Mouse (Mus musculus): Measurements from ENCODE around the gene Kctd17. TPM values are rescaled to one million over a fixed set of nuclear protein-coding genes. Genes with fewer than 3 reads are reported as not detected.
A peak's percentile ranks its signal among the peaks of the same experiment; 100 is the strongest.

The Kctd17 gene
- total RNA-seq, 2 experiments from 2014 or later: 34.6 to 41.4 TPM

DNA sequence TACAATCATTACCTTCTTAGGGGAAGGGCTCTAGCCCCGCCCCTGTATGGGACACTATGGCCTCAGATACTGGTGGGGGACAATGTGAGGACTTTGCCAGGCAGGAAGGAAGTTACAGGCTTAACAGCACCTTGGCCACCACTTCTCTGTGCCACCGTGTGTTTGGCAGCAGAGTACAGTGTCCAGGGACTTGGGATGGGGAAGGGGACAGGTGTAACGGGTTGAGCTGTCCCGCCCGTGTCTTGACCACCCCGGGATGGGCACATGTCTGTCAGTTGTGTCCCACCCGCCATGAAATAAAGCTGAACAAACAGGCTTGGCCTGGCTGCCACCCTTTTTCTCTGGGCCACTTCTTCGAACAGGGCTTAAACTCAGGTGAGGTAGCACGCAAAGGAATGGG lies 10.6 kb downstream of the Kctd17 start:
- intact Hi-C loops (cut with DNase I; ENCODE audit: low total_unique reads): no loop called here
- no peak for DNase-seq

DNA sequence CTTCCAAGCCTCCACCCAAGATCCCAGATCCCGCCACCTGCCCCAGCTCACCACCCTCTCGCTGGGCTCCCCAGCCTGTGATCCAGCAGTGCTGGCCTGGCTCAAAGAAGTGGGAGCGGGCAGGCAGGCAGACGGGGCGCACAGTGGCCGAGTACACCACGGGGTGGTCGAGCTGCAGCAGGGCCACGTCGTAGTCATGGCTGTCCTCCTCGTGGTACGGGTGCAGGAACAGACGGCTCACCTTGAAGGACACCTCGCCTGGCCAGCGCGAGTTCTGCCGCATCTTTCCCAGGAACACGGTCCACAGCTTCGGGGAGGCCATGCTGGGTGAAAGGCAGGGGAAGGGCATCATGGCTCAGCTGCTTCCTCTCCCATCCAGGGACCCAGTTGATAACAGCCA lies 13.9 kb downstream of the Kctd17 start:
- intact Hi-C loops (cut with DNase I; ENCODE audit: low total_unique reads): no loop called here
- DNase-seq: no peak

DNA sequence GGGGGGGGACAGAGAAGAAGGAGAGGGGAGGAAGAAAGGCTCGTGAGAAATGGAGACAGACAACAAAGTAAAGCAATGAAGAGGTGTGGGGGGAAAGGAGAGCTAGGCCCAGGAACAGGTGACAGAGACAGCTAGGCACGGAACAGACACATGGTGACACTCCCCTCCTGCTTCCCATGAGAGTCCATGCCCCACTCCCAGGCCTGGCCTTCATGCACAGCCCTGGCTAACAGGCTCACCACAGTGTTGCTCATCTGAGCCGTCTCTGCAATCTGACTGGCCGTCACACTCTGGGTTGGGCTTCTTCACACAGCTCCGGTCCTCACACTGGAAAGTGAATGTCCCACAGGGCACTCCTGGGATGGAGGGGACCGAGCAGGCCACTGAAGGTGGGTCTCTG lies 15.5 kb downstream of the Kctd17 start:
- DNase-seq: no peak
- intact Hi-C loops (cut with DNase I; ENCODE audit: low total_unique reads): no loop called here

DNA sequence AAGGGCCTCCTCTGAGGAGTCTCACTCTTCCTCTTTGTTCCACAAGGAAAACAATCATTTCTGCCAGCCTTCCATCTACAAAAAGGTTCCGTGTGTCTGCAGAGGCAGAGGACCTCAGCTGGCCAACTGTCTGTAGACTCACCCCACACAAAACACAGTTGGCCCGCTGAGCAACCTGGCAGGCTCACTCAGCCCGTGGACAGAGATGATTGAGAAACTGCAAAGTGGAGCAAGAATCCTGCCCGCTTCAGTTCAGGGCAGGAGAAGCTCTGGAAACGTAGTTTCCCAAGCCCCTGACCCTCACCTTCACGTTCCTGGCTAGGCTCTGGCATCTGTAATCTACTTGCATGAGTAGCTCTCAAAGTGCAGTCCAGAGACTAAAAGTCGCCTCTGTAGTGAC lies 18.8 kb downstream of the Kctd17 start:
- DNase-seq: no peak
- intact Hi-C loops (cut with DNase I; ENCODE audit: low total_unique reads): loop anchor here (5.0 kb wide), 1 partner anchor 85 kb away; the partner anchor contains the start of gene C1qtnf6

DNA sequence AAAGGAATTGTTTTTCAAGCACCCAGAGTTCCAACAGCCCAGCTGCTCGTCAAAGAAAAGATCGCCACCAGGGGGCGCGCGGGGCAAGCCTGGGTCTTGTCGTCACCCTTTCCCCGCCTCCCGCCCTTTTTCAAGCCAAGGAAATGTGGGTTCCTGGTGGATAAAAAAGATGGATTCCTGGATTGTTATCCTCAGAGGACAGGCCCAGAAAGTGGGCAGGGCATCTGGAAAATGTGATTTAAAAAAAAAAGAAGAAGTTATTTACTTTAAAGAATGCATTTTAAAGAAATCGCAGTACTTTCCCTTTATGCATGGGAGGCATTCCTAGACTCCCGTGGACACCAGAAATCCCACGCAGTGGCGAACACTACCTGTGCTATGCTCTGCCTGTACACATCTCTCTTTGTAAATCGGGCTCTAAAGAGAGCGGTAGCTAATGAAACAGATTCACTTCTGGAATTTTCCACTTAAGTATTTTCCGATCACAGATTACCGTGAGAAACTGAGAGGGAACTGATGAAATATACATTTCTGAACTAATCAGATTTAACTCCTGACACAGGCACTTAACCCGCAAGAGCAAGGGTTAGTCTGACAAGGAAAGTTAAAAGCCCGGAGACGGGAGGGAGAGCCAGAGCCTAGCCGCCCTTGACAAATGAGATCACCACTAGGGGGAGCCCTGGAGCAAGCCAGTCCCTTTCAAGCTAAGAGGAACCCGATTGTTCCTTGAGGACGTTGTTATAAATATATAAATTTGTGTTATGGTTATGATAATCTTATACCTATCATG lies 19.6 kb downstream of the Kctd17 start:
- intact Hi-C loops (cut with DNase I; ENCODE audit: low total_unique reads): loop anchor here (5.0 kb wide), 1 partner anchor 84 kb away; the partner anchor contains the start of gene C1qtnf6
- peak; percentile 96 for DNase-seq

DNA sequence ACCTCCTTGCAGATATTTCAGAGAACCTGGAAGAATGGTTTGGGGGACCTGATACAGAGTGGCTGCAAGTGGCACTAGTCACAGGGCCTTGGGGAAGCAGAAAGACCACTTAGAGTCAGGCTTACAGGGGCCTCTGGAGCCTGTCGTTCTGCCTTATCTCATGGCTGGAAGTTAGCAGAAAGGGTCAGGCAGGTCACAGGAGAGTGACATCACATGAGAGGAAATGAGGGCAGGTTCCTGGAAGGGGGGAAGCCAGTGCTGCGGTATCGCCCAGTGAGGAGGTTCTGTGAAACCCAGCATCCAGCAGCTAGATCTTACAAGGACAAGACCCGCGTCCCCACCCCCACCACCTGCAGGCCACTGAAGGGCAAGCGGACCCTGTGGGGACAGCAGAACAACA lies 20.8 kb downstream of the Kctd17 start:
- no peak for DNase-seq
- intact Hi-C loops (cut with DNase I; ENCODE audit: low total_unique reads): loop anchor here (5.0 kb wide), 1 partner anchor 83 kb away; the partner anchor contains the start of gene C1qtnf6

DNA sequence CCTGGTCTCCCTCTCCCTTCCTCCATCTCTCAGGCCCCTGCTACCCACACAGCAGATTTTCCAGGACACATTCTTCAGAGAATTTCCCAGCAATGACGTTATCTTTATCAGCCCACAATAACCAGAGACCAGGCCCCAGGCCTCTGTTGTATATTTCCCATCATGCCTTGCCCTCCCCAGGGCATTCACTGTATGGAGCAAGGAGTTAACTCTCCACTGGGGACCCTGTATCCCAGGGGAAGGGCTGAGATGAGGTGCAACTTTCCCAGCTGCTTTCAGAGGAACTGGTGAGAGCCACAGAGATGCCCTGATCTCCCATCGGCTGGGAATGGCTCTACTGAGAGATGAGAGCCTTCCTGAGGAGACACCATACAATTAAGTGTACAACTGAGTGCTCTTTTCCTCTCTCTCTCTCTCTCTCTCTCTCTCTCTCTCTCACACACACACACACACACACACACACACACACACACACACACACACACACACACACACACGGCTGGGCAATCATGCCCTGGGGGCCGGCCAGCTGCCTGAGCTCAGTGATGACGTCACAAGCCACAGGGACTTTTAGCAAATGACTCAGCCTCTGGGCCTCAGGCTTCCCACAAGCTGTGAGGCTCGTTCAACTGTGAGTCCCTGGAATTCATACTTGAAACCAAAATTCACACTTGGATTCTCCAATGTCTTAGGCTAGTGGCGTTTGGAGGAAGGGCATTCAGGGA lies 21.5 kb downstream of the Kctd17 start:
- DNase-seq: peak; percentile 75
- intact Hi-C loops (cut with DNase I; ENCODE audit: low total_unique reads): loop anchor here (5.0 kb wide), 1 partner anchor 82 kb away; the partner anchor contains the start of gene C1qtnf6

DNA sequence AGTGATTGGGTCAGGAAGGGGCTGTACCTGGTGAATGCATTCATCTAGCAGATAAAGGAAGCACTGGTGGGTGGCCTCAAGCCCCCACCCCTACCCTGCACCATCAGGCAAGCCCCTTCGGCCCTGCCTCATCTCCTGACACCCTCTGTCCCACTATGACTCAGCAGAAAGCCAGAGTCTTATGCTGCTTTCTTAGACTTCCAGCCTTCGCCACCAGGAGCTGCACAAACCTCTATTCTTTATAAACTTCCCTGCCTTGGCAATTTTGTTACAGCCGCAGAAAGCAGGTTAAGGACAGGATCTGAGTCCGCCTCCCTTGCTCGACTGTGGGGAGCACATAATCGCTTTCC lies 22.0 kb downstream of the Kctd17 start:
- intact Hi-C loops (cut with DNase I; ENCODE audit: low total_unique reads): no loop called here

DNA sequence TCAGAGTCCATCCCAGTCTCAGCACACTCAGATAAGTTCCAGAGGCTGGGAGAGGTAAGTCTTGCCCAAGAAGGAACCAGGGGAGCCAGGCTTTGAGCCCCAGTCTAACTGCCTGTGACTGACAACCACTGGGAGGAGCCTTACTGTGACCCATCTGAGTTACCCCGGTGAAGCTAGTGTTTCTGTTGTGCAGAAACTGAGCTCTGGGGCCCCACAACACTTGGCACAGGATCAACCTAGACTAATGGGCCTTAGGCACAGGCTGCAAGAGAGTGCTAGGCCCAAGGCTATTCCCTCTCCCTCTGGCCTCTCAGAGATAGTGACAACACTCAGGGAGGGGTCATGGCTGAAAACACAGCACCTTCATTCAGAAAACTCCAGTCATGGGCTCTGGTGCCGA lies 22.8 kb downstream of the Kctd17 start:
- intact Hi-C loops (cut with DNase I; ENCODE audit: low total_unique reads): no loop called here

More for the DNA sequence above, 22.0 kb downstream of the Kctd17 start:
- DNase-seq: no peak

DNA sequence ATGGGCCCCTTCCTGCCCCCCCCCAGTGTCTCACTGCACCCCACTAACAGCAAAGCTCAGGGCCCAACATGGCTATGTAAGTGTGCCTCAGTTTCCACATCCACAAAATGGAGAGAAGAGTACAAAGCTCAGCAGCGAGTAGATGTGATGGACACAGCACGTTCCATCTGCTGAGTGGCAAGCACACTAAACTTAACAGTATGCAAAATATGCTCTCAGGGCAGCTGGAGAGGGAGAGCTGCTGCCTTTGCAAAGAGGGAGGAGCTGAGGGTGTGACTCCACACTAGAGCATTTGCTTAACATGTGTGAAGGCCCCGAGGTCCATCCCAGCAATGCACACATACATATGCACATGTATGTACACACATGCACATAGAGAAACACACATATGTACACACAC lies 24.6 kb downstream of the Kctd17 start:
- no peak for DNase-seq
- intact Hi-C loops (cut with DNase I; ENCODE audit: low total_unique reads): no loop called here

More for the DNA sequence above, 22.8 kb downstream of the Kctd17 start:
- DNase-seq: no peak

DNA sequence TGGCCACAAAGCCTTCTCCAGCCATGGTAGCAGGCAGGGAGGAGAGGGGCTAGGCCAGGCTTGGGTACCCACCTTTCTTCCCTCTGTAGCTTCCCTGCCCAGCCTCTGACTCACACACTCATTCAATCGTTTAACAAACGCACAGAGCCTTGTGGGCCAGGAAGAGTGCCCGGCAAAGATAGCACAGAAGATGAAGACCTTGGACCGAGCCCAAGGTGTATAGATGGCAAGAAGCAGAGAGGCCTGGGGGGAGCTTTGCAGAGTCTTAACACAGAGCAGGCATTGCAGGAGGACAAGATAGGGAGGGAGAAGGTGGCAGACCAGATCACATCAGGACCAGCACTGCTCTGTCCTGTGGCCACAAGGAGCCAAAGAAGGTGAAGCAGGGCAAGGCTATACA lies 26.8 kb downstream of the Kctd17 start:
- intact Hi-C loops (cut with DNase I; ENCODE audit: low total_unique reads): no loop called here
- DNase-seq: no peak

DNA sequence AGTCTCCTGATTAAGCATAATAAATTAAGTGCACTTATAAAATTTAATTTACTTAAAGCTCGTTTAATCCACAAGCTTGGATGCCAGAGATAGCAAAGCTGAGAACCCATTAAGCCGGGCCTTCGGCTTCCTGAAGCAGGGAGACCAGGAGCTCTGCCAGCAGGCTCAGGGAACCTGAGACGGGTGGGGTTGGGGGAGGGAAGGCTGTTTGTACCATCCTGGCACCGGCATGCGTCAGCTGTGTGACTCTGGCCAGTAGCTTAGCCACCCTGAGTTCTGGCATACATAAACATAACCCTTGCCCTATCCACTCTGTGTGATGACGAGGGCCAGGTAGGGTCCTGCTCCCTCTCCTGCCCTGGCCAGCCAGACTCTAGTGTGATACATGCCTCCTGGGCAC lies 27.7 kb downstream of the Kctd17 start:
- DNase-seq: peak; percentile 68
- intact Hi-C loops (cut with DNase I; ENCODE audit: low total_unique reads): no loop called here

DNA sequence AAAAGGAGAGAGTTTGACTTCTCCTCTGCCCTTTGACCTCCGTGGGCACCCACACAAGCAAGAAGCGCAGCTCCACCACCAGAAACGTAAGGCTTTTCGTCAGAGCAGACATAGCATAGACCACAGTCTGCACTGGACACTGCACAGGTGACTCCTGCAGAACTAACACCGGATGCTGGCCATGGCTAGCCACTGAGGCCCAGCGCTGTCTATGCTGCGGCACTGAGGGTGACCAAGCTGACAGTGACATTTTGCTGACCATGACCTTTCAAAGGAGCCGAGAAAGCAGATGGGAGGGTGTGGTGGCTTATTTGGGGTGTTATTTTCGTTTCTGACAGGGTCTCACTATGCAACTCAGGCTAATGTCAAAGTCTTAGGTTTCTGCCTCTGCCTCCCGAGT lies 28.8 kb downstream of the Kctd17 start:
- intact Hi-C loops (cut with DNase I; ENCODE audit: low total_unique reads): no loop called here
- no peak for DNase-seq

DNA sequence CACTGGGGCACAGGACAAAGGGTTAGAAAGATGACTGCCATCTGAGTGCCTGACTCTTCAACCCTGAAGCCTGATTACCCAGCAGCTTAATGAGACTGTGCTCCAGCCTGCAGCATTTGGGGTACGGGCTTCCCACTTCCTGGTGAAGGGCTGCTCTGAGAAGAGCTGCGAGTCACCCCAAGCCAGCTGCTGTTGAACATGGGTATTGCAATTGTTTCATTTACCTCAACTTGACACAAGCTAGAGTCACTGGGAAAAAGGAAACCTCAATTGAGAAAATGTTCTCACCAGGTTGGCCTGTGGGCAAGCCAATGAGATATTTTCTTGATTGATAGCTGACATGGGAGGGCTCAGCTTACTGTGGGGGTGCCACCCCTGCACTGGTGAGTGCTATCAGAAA lies 34.6 kb downstream of the Kctd17 start:
- intact Hi-C loops (cut with DNase I; ENCODE audit: low total_unique reads): no loop called here
- no peak for DNase-seq

DNA sequence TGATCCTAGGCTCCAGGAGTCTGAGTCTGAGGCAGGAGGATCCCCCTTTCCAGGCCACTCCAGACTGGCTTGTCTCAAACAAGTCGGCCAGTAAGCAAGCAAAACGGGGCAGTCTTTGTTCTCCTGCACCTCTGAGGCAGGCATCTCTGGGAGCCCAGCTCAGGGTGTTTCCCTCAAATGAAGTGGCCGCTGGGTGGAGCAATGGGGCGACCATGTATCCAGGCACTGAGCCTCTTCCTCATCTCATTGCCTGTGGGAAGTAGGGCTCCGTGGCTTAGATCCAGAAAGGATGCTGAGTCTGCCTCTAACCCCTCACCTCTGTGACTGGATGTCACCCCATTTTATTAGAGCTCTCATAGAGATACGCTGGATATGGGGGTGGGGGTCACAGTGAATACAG lies 38.4 kb downstream of the Kctd17 start:
- intact Hi-C loops (cut with DNase I; ENCODE audit: low total_unique reads): no loop called here
- no peak for DNase-seq

DNA sequence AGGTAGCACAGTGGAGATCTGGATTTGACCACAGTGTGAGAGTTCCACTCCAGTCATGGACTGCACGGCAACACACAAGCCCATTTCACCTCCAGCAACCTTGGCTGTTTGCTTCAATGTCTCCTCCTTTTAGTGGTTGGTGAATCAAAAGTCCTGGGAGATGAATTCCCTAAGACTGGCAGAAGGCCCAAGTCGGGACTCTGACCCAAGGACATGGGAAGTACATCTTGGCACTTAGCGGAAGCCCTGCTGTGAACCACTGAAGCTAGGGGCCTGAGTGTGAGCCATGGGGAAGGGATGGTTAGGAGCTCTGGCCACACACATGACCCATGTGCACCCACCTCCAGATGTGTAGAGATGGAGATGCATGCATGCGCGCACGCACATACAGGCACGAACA lies 39.2 kb downstream of the Kctd17 start:
- no peak for DNase-seq
- intact Hi-C loops (cut with DNase I; ENCODE audit: low total_unique reads): no loop called here

DNA sequence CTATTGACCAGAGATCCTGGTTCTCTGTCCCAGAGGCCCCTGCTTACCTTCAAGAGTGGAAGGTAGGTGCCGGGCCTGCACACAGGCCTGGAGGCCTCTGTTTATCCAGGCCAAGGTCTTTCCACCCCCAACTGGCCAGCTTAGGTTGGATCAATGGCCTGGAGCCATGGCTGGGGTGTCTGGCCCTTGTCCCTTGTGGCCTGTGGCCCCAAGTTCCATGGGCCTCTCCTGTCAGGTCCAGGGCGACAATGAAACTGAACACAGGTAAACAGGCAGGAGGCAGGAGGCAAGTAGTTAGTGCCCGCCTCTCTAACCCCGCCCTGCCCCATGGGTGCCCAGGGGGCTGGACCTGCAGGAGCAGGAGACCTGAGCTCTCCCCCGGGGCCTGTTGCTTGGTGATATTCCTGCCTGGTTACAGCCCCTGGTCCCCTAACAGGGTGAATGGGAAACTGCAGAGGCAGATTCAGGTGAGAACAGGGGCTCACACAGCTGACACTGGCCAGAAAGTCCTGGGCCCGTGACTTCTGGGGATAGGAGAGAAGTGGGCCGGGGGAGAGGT lies 40.1 kb downstream of the Kctd17 start, which contains the start of gene Tmprss6:
Gene Tmprss6 (minus strand): TSS at position 256 of the 559 bp plus-strand sequence.
- intact Hi-C loops (cut with DNase I; ENCODE audit: low total_unique reads): no loop called here
- DNase-seq: no peak

DNA sequence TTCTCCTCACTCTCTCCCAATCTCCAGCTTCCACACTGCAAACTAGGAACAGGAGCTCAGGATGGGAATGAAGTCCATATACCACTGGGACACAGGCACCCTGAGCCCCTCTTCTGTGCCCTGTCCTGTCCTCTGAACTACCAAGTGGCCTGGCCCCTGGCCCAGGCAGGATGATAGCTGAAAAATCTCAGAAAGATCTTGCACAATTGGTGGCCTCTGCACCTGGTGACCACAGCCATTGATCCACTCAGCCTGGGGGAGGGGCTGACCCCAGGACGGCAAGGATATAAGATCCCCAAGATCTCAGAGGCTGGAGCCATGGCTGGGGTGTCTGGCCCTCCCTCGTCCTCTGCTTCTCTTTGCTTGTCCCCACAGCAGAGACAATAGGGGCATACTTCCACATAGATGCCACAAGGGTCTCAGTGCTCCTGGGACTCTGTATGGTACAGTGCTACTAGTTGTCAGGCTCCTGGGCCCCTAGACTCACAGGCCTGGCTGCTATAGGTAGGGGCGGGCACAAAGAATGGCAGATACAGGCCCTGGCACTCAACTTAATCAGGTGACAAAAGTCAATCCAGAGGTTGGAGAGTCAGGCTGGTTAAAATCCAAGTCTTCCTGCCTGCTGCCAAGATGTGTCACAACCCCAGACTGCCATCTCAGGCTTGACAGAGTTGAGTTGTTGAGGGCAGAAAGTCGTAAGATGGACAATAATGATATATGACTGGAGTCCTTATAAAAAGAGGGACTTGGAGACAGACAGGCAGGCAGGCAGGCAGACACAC lies 42.3 kb downstream of the Kctd17 start:
- intact Hi-C loops (cut with DNase I; ENCODE audit: low total_unique reads): no loop called here
- DNase-seq: no peak

DNA sequence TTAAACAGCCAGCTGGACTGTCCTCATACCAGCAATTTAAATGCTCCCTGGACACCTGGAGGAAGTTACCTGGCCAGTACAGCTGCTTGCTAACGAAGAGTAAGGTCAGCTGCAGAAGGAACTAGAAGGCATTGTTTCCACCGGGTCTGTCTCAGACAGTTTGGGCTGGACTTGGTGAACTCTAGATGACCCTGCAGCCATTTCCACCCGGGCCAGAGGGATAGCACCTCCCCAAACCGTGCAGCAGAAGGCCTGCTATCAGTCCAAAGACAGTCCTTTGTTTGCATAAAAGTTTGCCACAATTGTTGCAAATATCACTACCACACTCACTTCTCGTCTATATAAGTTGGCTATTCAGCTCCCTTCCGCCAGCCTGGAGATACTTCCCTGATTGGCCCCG lies 43.5 kb downstream of the Kctd17 start:
- no peak for DNase-seq
- intact Hi-C loops (cut with DNase I; ENCODE audit: low total_unique reads): no loop called here

DNA sequence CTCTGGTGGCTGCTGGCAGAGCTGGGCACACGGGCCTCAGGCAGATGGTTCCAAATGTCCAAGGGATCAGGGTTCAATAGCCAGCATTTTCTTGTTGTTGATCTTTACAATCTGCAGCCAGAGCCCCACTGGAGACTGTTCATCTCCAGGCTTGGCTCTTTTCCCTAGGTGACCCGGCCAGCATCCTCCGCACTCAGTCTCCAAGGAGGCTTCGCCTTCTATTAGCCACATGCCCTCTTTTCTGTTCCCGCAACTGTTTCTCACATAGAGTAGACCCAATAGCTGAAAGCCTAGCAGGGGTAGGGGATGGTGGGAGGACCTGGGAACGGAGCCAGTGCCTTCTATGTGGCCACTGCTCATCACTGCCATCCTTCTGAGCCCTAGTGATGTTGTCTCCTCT lies 45.1 kb downstream of the Kctd17 start:
- intact Hi-C loops (cut with DNase I; ENCODE audit: low total_unique reads): no loop called here
- DNase-seq: no peak
